Comparison of ENCODE assay signal across 7 mouse cellular contexts in the genomic region with DNA sequence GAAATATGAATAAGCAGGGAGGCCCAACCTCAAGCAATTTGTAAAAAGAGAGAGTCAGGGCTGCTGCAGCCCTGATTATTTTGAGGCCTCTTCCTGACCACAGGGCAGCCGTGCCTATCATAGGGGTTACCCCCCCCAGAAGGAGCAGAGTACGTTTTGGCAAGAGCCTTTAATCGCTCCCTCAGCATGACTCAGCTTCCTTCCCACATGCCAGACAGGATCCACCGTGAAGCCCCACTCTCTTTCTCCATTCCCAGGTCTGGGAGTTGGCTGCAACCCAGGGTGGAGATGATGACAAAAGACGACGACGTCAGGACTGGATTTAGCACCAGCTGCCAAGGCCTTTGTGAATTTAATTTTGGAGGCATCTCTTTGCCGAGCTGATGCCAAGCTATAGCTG.
A peak's percentile ranks its signal among the peaks of the same experiment; 100 is the strongest.
DNase-seq lines count a peak whose midpoint lies in the region; ATAC-seq and TF ChIP-seq lines count a peak whose summit lies in the region.

No protein-coding gene starts in this region.

- H3K4me1 ChIP-seq in limb, embryonic 14.5 days (ENCODE audit: control insufficient read depth, insufficient read depth, low read length), result peaks cover 2% of the 10 kb centered on the region; the same call in 1 of the 2 replicates
- peaks cover 11% of the 10 kb centered on the region for H3K4me1 ChIP-seq in limb, embryonic 10.5 days
- H3K4me1 ChIP-seq in thymus, adult 2 months (replicated peaks; ENCODE audit: control insufficient read depth, insufficient read depth, low read length), result peaks cover 2% of the 10 kb centered on the region

- no peak overlapping the region for H3K4me2 ChIP-seq in limb, embryonic 14.5 days (replicated peaks; ENCODE audit: low read depth, low read length, severe bottlenecking)

- DNase-seq in limb, embryonic 14.5 days (ENCODE audit: low spot score), result peak; percentile 32
- no peak for DNase-seq in limb, embryonic 10.5 days (ENCODE audit: low spot score)
- peak; percentile 15 to 28 for DNase-seq in adrenal gland, adult 18-20 months (ENCODE audit: low spot score in 2 of 2)
- DNase-seq in layer of hippocampus, adult 9-11 months, result peak; percentile 48
- DNase-seq in right cerebral cortex, postnatal 25 days, result peak; percentile 77
- DNase-seq in thymus, adult 2 months, result no peak

- H3K27ac ChIP-seq in limb, embryonic 14.5 days (replicated peaks; ENCODE audit: low read depth, low read length), result no peak overlapping the region
- H3K27ac ChIP-seq in limb, embryonic 10.5 days, result no peak overlapping the region
- H3K27ac ChIP-seq in thymus, adult 2 months (ENCODE audit: control insufficient read depth, insufficient read depth, low read length), result no peak overlapping the region

- WGBS in limb, embryonic 14.5 days, result 51% methylated on average over 8 of the region's 8 CpGs
- 63% methylated on average over 8 of the region's 8 CpGs for WGBS in limb, embryonic 10.5 days
- WGBS in thymus, adult 2 months, result 22% methylated on average over 8 of the region's 8 CpGs

- no peaks in the 10 kb centered on the region for H3K9me3 ChIP-seq in limb, embryonic 14.5 days (ENCODE audit: control insufficient read depth, low read length)
- H3K9me3 ChIP-seq in limb, embryonic 10.5 days (replicated peaks), result no peaks in the 10 kb centered on the region

- TF ChIP-seq CTCF in thymus, adult 2 months (IDR thresholded peaks at IDR 0.05; ENCODE audit: borderline replicate concordance, control insufficient read depth, extremely low read depth, insufficient read depth, low read length, poor library complexity), result no peak

- no peak overlapping the region for H3K4me3 ChIP-seq in limb, embryonic 14.5 days (replicated peaks; ENCODE audit: low read length)
- no peak overlapping the region for H3K4me3 ChIP-seq in limb, embryonic 10.5 days
- H3K4me3 ChIP-seq in thymus, adult 2 months (ENCODE audit: control insufficient read depth, insufficient read depth, low read length), result no peak overlapping the region

- no peaks in the 10 kb centered on the region for H3K36me3 ChIP-seq in limb, embryonic 14.5 days (ENCODE audit: control insufficient read depth, insufficient read depth, low read length)
- no peaks in the 10 kb centered on the region for H3K36me3 ChIP-seq in limb, embryonic 10.5 days
- H3K36me3 ChIP-seq in thymus, adult 2 months (ENCODE audit: control insufficient read depth, insufficient read depth, low read length), result no peaks in the 10 kb centered on the region

- H3K9ac ChIP-seq in limb, embryonic 14.5 days (ENCODE audit: low read depth, low read length, severe bottlenecking), result no peak overlapping the region

- no peaks in the 10 kb centered on the region for H3K27me3 ChIP-seq in limb, embryonic 14.5 days (ENCODE audit: control insufficient read depth, insufficient read depth, low read length)
- H3K27me3 ChIP-seq in limb, embryonic 10.5 days (ENCODE audit: low read depth, poor library complexity, severe bottlenecking), result no peaks in the 10 kb centered on the region
- H3K27me3 ChIP-seq in thymus, adult 2 months (ENCODE audit: control insufficient read depth, insufficient read depth, low read length), result no peaks in the 10 kb centered on the region

- no peak for TF ChIP-seq POLR2A in limb, embryonic 14.5 days (IDR thresholded peaks at IDR 0.05; ENCODE audit: borderline replicate concordance, extremely low read depth, insufficient read depth, insufficient read length)
- no peak for TF ChIP-seq POLR2A in thymus, adult 2 months (IDR thresholded peaks at IDR 0.05; ENCODE audit: control insufficient read depth, extremely low read depth, insufficient read depth, low read length, poor library complexity)

- ATAC-seq in limb, embryonic 14.5 days (ENCODE audit: low FRiP score, low read depth), result no peak
- peak; percentile 48 for ATAC-seq in frontal cortex, adult (ENCODE audit: low TSS enrichment)

Comparison
In these comparisons a context has a peak if more than half of its experiments do, and no peak if none do; other contexts are left out.
1. DNase-seq: peak in limb, embryonic 14.5 days (single experiment), adrenal gland, adult 18-20 months (2 of 2), layer of hippocampus, adult 9-11 months (single experiment) and right cerebral cortex, postnatal 25 days (single experiment); none in limb, embryonic 10.5 days (single experiment) and thymus, adult 2 months (single experiment).